13 mouse cellular contexts compared by ENCODE assay signal in the genomic region with DNA sequence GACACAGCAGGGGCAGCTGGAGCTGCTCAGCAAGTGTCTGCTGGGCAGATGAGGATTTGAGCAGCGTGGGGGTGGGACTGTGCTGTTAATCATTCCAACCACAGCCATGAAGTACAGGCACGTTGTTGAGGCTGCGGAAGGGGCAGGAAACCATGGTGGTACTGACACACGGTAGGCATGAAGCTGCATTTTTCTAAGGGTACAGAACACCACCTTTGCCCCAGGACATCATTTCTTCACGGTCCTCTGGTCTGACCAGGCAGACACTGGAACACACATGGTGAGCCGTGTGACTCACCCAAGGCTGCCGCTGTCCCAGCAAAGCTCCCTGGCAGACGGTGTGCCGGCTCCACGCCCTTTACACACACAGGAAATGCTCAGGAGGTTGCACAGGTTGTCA. TPM values are rescaled to one million over a fixed set of nuclear protein-coding genes. Genes with fewer than 3 reads are reported as not detected.
DNase-seq lines count a peak whose midpoint lies in the region; ATAC-seq and TF ChIP-seq lines count a peak whose summit lies in the region.
"Had no signal": no experiment of that assay in that cellular context is flagged by ENCODE, and none has a peak within 500 bp of the region (broad histone marks: within the 10 kb centered on the region; RNA-seq: fewer than 3 reads in every experiment).

No protein-coding gene starts in this region.

- TF ChIP-seq POLR2A in heart, adult 2 months (IDR thresholded peaks at IDR 0.05; ENCODE audit: insufficient read depth, low read depth, low read length) = no peak

- no peaks in the 10 kb centered on the region for H3K79me2 ChIP-seq in heart, adult 2 months (replicated peaks; ENCODE audit: control insufficient read depth, insufficient read depth, low read length)

- no peak overlapping the region for H3K4me3 ChIP-seq in heart, embryonic 16.5 days (ENCODE audit: low read length)
- H3K4me3 ChIP-seq in heart, adult 2 months = no peak overlapping the region
- H3K4me3 ChIP-seq in kidney, embryonic 15.5 days (replicated peaks) = no peak overlapping the region
- H3K4me3 ChIP-seq in stomach, embryonic 14.5 days (ENCODE audit: low read depth, low read length) = no peak overlapping the region
- H3K4me3 ChIP-seq in hindbrain, postnatal 0 days (ENCODE audit: low read length) = no peak overlapping the region
- H3K4me3 ChIP-seq: erythroblast, embryonic 14.5 days; midbrain, embryonic 13.5 days; neural tube, embryonic 12.5 days had no signal

- H3K27ac ChIP-seq in heart, embryonic 16.5 days (ENCODE audit: low read length) = no peak overlapping the region
- no peak overlapping the region for H3K27ac ChIP-seq in heart, adult 2 months
- H3K27ac ChIP-seq in kidney, embryonic 15.5 days = 0 out of 2 replicates have a peak overlapping the region, but pooled peaks have one; percentile 13
- H3K27ac ChIP-seq in stomach, embryonic 14.5 days (ENCODE audit: low read length) = no peak overlapping the region
- no peak overlapping the region for H3K27ac ChIP-seq in hindbrain, postnatal 0 days
- H3K27ac ChIP-seq: midbrain, embryonic 13.5 days; neural tube, embryonic 12.5 days had no signal

- TF ChIP-seq CTCF in heart, adult 2 months (IDR thresholded peaks at IDR 0.05) = no peak
- TF ChIP-seq CTCF in hindbrain, postnatal 0 days (IDR thresholded peaks at IDR 0.05; ENCODE audit: low read depth) = no peak

- 62% methylated on average over 10 of the region's 10 CpGs for WGBS in heart, embryonic 16.5 days
- 65% methylated on average over 10 of the region's 10 CpGs for WGBS in heart, adult 2 months
- 28% methylated on average over 10 of the region's 10 CpGs for WGBS in kidney, embryonic 15.5 days
- 54% methylated on average over 10 of the region's 10 CpGs for WGBS in stomach, embryonic 14.5 days
- WGBS in hindbrain, postnatal 0 days = 77% methylated on average over 10 of the region's 10 CpGs

- no peak overlapping the region for H3K4me2 ChIP-seq in heart, embryonic 16.5 days (ENCODE audit: low read depth, low read length)
- no peak overlapping the region for H3K4me2 ChIP-seq in kidney, embryonic 15.5 days
- no peak overlapping the region for H3K4me2 ChIP-seq in stomach, embryonic 14.5 days (replicated peaks; ENCODE audit: low read depth, low read length)
- no peak overlapping the region for H3K4me2 ChIP-seq in hindbrain, postnatal 0 days (ENCODE audit: low read depth, low read length)
- H3K4me2 ChIP-seq: heart, embryonic 11.5 days; midbrain, embryonic 13.5 days; neural tube, embryonic 12.5 days had no signal

- H3K9ac ChIP-seq in heart, embryonic 16.5 days (ENCODE audit: low read length) = no peak overlapping the region
- H3K9ac ChIP-seq in heart, adult 2 months (ENCODE audit: low read depth, low read length) = no peak overlapping the region
- no peak overlapping the region for H3K9ac ChIP-seq in kidney, embryonic 15.5 days
- H3K9ac ChIP-seq in stomach, embryonic 14.5 days (replicated peaks; ENCODE audit: low read depth, low read length) = no peak overlapping the region
- no peak overlapping the region for H3K9ac ChIP-seq in hindbrain, postnatal 0 days (replicated peaks; ENCODE audit: low read length)
- H3K9ac ChIP-seq: midbrain, embryonic 13.5 days; neural tube, embryonic 12.5 days had no signal

- intact Hi-C loops in heart, adult 2 months (cut with DNase I) = no loop called here

- peaks cover 4% of the 10 kb centered on the region for H3K9me3 ChIP-seq in heart, embryonic 16.5 days (replicated peaks; ENCODE audit: control insufficient read depth, low read length)
- H3K9me3 ChIP-seq in kidney, embryonic 15.5 days (replicated peaks) = peaks cover under 1% of the 10 kb centered on the region; the same call in 1 of the 2 replicates
- H3K9me3 ChIP-seq in stomach, embryonic 14.5 days (ENCODE audit: control insufficient read depth, low read depth, low read length) = peaks cover 1% of the 10 kb centered on the region; the same call in 1 of the 2 replicates
- H3K9me3 ChIP-seq in hindbrain, postnatal 0 days (ENCODE audit: low read length) = peaks cover 4% of the 10 kb centered on the region

- no peak for TF ChIP-seq EP300 in heart, adult 2 months (IDR thresholded peaks at IDR 0.05; ENCODE audit: insufficient read depth, low read depth, low read length)

- no peaks in the 10 kb centered on the region for H3K27me3 ChIP-seq in heart, embryonic 16.5 days (ENCODE audit: control insufficient read depth, insufficient read depth, low read length)
- H3K27me3 ChIP-seq in heart, adult 2 months (ENCODE audit: control insufficient read depth, insufficient read depth, low read length) = no peaks in the 10 kb centered on the region
- no peaks in the 10 kb centered on the region for H3K27me3 ChIP-seq in kidney, embryonic 15.5 days
- no peaks in the 10 kb centered on the region for H3K27me3 ChIP-seq in stomach, embryonic 14.5 days (ENCODE audit: control insufficient read depth, insufficient read depth, low read length)
- no peaks in the 10 kb centered on the region for H3K27me3 ChIP-seq in hindbrain, postnatal 0 days (ENCODE audit: insufficient read depth, low read length)
- H3K27me3 ChIP-seq: midbrain, embryonic 13.5 days; neural tube, embryonic 12.5 days had no signal

- ATAC-seq in heart, embryonic 16.5 days (replicated peaks; ENCODE audit: extremely low read depth, insufficient read depth, low FRiP score) = 0 out of 2 replicates have a peak, but pooled peaks have one; percentile 33
- 0 out of 2 replicates have a peak, but pooled peaks have one; percentile 22 for ATAC-seq in granulocyte monocyte progenitor cell, adult 5-6 weeks (replicated peaks; ENCODE audit: poor library complexity, severe bottlenecking)
- peak; percentile 55; the same call in 1 of the 2 replicates for ATAC-seq in kidney, embryonic 15.5 days (replicated peaks; ENCODE audit: low FRiP score)
- 0 out of 2 replicates have a peak, but pooled peaks have one; percentile 15 for ATAC-seq in stomach, embryonic 14.5 days (ENCODE audit: insufficient number of reproducible peaks, insufficient read depth, low FRiP score, low read depth)
- no peak for ATAC-seq in hindbrain, postnatal 0 days
- ATAC-seq: activated CD4-positive, CD25-positive, alpha-beta regulatory T cell, adult 4 months; midbrain, embryonic 13.5 days had no signal

- DNase-seq in heart, adult 2 months = no peak
- no peak for DNase-seq in neural tube, embryonic 10.5 days (ENCODE audit: extremely low spot score, low spot score)
- DNase-seq in thymus, postnatal 4 days = no peak
- no peak for DNase-seq in hindbrain, postnatal 0 days (ENCODE audit: low spot score)

- H3K36me3 ChIP-seq in heart, embryonic 16.5 days (ENCODE audit: control insufficient read depth, insufficient read depth) = no peaks in the 10 kb centered on the region
- H3K36me3 ChIP-seq in heart, adult 2 months (ENCODE audit: control insufficient read depth, insufficient read depth, low read length) = no peaks in the 10 kb centered on the region
- H3K36me3 ChIP-seq in kidney, embryonic 15.5 days = no peaks in the 10 kb centered on the region
- no peaks in the 10 kb centered on the region for H3K36me3 ChIP-seq in stomach, embryonic 14.5 days (ENCODE audit: control insufficient read depth, insufficient read depth, low read length)
- no peaks in the 10 kb centered on the region for H3K36me3 ChIP-seq in hindbrain, postnatal 0 days (ENCODE audit: insufficient read depth, low read length)
- H3K36me3 ChIP-seq: neural tube, embryonic 12.5 days had no signal

- no peaks in the 10 kb centered on the region for H3K4me1 ChIP-seq in heart, embryonic 16.5 days (ENCODE audit: control insufficient read depth, insufficient read depth, low read length)
- H3K4me1 ChIP-seq in heart, adult 2 months (ENCODE audit: control insufficient read depth, insufficient read depth, low read length) = no peaks in the 10 kb centered on the region
- H3K4me1 ChIP-seq in kidney, embryonic 15.5 days = peaks cover 20% of the 10 kb centered on the region
- 0 out of 2 replicates have a peak, but pooled peaks cover 3% of the 10 kb centered on the region for H3K4me1 ChIP-seq in stomach, embryonic 14.5 days (ENCODE audit: control insufficient read depth, insufficient read depth, low read length)
- no peaks in the 10 kb centered on the region for H3K4me1 ChIP-seq in hindbrain, postnatal 0 days (ENCODE audit: insufficient read depth, low read length)
- H3K4me1 ChIP-seq: midbrain, embryonic 13.5 days; neural tube, embryonic 12.5 days had no signal

RNA-seq across cellular contexts. Expression of a gene that starts 56.4 kb away (rescaled TPM):
- polyA plus RNA-seq in heart, embryonic 16.5 days (2015; fragmentation: Nextera tagmentation; extraction: Ambion mirVana) = 8.3 and 21.6 TPM in 2 replicates
- total RNA-seq in heart, adult 2 months (2021) = 1 to 10 TPM; 1.9 to 2.5 TPM
- 1.3 and 1.5 TPM in 2 replicates for polyA plus RNA-seq in heart, adult 2 months (2012; rRNA removed)
- 154 and 178 TPM in 2 replicates for total RNA-seq in granulocyte monocyte progenitor cell, adult 5-6 weeks (2014; fragmentation: Nextera tagmentation)
- total RNA-seq in granulocyte monocyte progenitor cell, adult 5-6 weeks (2017) = 215 and 279 TPM in 2 replicates
- 1.4 and 2.2 TPM in 2 replicates for polyA plus RNA-seq in kidney, embryonic 15.5 days (2015; fragmentation: Nextera tagmentation; extraction: Ambion mirVana)
- polyA plus RNA-seq in stomach, embryonic 14.5 days (2014; fragmentation: Nextera tagmentation; extraction: Ambion mirVana) = 2.0 and 2.4 TPM in 2 replicates
- total RNA-seq in hindbrain, postnatal 0 days (2014; rRNA removed) = 1.1 and 1.4 TPM in 2 replicates
- polyA plus RNA-seq in hindbrain, postnatal 0 days (2015; fragmentation: Nextera tagmentation; extraction: Ambion mirVana) = 1.8 and 1.9 TPM in 2 replicates
